Mouse (Mus musculus): ENCODE measurements around the gene Gm12184. TPM values are rescaled to one million over a fixed set of nuclear protein-coding genes. Genes with fewer than 3 reads are reported as not detected.
A peak's percentile ranks its signal among the peaks of the same experiment; 100 is the strongest.
"Not testable (repeated sequence)": the region's sequence is repeated elsewhere in the genome, so short reads cannot be mapped to it uniquely, and the experiment has no call there.

The Gm12184 gene
- polyA plus RNA-seq, 1 experiment = 20.8 TPM

DNA sequence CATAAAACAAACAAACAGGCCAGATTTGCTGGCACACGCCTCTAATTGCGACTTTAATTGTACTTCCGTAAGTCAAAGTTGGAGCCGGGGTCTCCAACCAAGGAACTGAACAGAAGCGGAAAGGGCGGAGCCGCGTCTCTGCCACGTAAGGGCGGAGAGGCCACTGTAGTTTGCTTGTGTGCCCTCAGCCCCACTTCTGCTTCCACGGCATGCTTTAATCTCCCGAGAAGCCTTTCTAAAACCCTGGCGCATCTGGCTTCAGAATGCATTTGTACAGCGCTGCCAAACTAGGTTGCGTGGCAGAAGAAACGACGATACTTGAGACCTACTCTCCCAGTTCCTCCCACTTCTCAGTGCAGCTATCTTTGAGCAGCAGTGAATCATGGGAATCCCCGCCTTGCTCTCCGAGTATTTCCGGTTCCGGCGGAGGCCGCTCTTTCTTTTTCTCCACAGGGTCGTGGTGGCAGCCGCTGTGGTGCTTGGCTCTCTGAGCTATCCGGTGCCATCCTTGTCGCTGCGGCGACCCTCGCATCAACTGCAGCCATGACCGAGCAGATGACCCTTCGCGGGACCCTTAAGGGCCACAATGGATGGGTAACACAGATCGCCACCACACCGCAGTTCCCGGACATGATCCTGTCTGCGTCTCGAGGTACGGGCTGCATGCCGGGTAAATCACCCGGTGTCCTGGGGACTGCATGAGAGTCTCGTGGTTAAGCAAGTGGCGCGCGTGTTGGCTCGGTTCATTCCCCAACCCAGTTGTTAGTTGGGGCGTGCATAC lies 26.3 kb downstream of the Gm12184 start, which contains the start of gene Rack1:
Rack1 (plus strand) TSS at position 412 of the 781 bp plus-strand sequence.
- DNase-seq (ENCODE audit: low spot score) = peak; percentile 81

DNA sequence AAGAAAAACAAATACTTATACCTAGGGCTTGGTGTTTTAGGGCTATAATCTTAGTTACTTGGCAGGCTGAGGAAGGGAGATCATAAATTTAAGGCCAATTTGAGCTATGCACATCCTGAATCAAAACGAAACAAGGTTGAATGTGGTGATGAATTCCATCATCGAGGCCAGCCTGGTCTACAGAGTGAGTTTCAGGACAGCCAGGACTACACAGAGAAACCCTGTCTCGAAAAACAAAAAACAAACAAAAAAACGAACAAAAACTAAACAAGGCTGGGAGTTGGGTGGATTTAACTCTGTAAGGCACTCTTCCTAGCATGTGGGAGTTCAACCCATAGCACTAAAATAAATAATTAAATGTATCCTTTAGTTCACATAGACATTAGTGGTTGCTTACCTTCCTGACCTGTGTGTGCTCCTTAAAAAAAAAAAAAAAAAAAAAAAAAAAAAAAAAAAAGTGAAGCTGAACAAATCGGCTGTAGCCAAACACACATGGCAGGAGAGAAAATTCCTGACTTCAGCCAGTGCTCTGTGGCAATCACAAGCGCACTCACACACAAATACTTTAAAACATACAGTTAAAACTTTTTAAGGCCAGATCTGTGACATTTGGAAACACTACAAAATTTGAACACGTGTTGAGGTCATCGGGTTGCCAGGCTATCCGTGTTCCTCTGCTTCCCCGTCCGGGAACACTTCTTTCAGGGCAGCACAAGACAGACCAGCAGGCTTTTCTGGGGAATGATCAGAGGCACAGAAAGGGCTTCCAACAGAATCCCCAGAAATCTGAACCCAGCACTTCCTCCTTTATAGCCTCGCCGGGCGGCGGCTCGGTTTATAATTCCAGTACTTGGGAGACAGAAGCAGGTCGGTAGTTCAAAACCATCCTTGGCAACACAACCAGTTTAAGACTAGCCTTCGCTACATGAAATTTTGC lies 27.2 kb downstream of the Gm12184 start:
- peak; percentile 43 for DNase-seq (ENCODE audit: low spot score)

DNA sequence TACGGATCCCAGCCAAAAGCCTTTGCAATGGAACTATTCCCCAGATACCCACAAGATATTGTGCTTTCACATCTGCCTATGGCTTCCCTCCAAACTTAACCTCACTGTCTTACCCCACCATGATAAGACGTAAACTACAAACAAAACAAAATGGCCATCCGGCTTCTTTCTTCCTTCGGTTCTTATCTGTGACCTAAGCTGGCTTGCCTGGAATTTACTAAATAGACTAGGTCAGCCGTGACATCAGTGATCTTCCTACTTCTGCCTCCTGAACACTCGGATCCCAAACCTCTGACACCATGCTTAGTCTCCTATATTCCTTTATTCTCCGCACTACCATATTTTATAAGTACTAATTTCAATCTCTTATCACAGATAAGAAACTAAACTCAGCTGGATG lies 28.1 kb downstream of the Gm12184 start:
- DNase-seq (ENCODE audit: low spot score) = no peak

DNA sequence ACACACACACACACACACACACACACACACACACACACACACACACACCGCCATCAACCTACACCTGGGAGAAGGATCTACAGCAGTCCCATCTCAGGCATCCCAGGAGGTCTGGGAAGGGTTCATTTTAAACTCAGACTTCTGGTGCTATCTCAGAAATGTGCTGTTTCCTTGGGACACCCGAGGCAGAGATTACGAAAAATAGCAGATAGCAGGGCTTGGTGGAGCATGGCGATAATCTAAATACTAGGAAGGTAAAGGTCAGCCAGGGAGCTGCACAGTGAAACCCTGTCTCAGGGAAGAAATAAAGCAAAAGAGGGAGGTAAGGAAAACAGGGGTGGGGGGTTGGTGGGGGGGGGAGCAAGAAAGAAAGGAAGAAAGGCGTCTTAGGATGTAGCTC lies 29.2 kb downstream of the Gm12184 start:
- DNase-seq (ENCODE audit: low spot score) = no peak

DNA sequence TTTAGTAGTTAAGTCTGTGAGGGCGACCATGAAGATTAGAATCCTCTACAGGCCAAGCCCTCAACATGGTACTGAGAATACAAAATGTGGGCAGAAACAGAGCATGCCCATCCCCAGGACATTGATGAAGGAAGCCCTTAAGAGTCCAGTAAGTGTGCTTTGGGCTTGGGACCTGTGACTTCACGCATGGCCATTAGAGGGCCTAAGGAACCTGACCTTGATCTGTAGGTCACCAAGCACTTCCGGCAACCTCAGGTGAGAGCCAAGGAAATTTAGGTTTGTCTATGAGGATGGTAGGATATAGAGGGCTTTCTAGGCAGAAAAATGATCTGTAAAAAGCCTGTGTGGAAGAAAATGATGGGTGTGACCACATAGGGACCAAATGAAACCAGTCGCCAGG lies 30.2 kb downstream of the Gm12184 start:
- DNase-seq (ENCODE audit: low spot score) = no peak

DNA sequence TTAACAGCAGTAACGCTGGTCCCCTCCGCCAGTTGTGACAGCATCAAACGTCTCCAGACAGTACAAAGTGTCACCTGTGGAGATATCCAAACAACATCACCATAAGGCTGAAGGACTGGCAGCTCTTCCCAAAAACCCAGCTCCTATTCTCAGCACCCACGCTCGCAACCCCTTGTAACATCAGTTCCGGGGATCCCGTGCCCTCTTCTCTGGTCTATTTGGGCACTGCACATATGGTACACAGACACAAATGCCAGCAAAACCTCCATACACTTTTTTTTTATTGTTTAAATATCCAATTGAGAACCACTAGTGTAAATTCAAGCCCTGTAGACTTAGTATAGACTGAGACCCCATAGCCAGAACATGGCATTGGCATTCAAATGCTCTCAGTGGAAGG lies 31.2 kb downstream of the Gm12184 start:
- DNase-seq (ENCODE audit: low spot score) = no peak

DNA sequence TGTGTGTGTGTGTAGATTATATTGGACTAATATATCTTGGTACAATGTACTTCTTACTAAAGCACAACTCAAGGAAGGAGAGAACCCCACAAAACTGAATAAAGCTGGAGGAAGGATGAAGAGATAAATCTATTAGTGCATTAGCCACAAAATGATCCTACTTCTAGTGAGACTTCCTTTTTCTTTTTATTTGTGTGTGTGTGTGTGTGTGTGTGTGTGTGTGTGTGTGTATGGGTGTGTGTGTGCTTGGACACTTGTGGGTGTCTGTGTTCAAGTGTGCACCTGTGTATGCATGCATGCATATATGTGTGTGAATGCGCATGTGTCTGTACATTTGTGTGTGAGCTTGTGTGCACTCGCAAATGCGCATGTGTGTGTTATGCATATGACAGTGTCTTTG lies 33.3 kb downstream of the Gm12184 start:
- no peak for DNase-seq (ENCODE audit: low spot score)

DNA sequence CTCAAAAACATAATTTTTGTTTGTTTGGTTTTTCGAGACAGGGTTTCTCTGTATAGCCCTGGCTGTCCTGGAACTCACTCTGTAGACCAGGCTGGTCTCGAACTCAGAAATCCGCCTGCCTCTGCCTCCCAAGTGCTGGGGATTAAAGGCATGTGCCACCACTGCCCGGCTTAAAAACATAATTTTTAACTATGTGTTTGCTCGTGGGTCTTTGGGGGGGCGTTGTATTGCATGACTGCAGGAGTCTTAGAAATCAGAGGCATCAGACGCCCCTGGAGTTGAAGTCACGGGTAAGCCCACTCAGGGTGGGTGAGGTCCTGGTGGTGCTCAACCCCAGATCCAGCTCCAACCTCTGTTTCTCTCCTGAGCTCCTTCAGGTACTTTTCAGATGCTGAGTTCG lies 34.6 kb downstream of the Gm12184 start:
- not testable (repeated sequence) for DNase-seq (ENCODE audit: low spot score)

DNA sequence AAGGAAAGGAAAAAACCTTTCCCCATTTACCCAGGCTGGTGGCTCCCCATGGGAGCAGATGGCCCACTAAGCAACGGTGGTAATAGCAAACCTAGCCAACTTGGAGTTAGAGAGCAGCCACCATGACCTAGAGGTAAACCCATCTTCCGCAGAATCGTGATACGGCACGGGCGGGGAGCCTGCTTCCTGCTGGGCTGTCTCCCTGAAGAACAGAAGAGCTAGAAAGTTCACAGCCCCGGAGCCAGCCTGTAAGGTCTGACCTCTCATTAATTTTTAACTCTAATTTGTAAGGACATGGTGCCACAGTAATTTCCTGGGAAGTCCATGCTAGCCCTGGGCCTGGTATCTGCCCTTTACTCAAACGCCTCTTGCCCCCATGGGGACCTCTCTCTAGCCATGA lies 35.5 kb downstream of the Gm12184 start:
- DNase-seq (ENCODE audit: low spot score) = no peak

DNA sequence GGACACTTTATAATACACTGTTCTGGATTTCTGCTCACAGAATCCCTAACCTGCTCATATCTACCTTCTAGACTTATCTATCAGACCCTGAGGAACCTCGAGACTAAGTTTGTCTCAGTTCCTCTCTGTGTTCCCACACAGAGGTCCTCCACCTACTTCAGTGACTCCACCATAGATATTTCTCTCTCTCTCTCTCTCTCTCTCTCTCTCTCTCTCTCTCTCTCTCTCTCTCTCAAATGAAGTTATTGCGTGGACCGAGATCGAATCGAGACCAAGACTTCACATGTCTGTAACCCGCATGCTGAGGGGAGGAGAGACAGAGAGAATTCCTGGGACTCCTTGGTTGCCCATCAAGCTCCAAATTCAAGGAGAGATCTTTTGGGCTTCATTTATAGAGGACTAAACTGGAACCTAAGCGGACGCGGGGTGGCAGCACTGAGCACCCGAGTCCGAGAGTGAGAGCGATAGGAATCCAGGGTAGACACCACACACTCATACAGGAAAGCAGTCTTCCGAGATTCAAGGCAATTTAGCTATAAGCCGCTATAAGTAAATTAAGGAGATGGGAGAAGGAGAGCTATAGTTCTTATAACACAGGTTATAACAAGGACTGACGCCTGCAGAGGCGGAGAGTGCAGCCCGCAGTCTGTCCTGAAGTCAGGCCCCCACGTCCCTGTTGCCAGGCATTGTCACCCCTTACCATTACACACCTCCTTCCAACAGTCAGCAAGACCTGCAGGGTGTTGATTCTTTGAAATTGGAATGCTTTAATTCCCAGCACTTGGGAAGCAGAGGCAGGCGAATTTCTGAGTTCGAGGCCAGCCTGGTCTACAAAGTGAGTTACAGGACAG lies 36.3 kb downstream of the Gm12184 start:
- DNase-seq (ENCODE audit: low spot score) = peak; percentile 60

DNA sequence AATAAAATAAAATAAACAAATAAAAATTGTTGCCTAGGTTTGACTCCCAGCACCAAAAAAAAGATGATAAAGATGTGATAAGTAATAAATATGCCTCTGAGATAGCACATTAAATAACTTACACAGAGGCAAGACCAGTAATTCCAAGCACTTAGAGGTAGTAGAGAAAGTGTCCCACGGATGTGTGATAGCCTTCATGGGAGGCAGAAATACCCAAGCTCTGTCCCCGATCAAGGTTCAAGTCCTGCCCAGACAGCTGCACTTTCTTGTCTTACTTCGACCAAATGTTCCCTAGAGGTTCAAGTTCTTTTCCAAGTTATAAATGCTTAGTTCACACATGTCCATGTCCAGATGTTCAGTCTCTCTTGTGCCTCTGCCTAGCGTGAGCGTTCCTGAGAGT lies 37.2 kb downstream of the Gm12184 start:
- DNase-seq (ENCODE audit: low spot score) = no peak

DNA sequence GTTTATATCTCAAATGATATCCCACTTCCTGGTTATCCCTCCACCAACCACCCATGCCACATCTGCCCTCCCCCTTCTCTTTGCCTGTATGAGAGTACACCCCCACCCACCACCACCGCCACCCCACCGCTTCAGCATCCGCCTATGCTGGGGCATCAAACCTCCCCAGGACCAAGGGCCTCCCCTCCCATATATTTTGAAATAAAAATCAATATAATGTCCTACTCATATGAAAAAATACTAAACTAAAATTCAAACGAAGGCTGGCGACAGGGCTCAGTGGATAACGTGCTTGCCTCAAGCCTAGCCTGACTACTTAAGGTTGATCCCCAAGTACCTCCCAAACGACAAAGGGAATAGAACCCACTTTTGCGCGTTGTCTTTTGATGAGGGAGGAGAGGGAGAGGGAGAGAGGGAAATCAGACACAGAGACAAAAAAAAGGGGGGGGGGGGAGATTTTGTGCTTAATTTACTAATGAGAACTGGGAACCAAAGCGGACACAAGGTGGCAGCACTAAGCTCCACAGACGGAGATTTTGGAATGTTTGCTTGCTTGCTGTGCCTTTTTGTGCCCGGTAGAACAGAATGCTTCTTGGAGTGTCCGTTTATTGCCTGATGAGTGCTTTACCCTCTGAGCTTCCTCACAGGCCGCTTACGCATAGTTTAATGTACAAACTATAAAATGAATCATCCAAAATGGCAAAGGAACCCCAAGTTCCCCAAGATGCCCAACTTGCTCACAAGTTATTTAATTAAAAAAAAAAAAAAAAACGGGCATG lies 38.0 kb downstream of the Gm12184 start:
- DNase-seq (ENCODE audit: low spot score) = no peak

DNA sequence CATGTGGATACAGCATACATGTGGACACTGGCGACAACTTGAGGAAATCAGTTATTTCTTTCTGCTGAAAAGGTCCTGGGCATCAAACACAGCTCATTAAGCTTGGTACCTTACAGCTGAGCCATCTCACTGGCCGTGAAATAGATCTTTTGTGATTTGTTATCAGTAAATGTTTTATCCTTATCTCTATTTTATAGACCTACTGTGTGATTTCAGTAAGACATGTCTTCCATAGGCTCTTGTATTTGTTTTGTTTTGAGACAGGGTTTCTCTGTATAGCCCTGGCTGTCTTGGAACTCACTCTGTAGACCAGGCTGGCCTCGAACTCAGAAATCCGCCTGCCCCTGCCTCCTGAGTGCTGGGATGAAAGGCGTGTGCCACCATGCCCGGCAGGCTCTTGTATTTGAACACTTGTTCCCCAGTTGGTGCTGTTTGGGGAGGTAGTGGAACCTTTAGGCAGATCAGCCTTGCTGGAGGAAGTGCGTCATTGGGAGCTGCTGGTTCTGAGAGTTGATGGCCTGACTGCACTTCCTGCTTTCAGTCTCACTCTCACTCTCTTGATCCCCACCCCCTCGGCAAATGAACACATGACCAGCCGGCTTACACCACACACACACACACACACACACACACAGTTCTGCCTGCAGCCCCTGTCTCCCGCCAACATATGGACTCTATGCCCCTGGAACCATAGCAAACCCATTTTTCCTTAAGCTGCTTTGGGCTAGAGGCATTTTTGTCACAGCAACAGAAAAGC lies 38.8 kb downstream of the Gm12184 start:
- no peak for DNase-seq (ENCODE audit: low spot score)

DNA sequence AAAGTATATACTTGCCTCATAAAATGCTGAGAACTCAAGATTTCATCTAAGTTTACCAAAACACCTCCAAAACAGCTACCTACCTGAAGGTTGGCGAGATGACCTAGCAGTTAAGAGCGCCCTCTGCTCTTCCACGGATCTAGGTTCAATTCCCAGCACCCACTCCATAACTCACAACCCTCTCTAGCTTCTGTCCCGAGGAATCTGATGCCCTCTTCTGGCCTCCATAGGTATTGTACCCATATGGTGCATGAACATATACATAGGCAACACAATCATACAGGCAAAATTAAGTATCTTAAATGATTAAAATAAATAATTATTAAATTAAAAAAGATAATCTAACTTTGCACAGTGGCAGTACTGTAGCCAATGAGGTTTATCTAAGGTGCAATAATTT lies 44.2 kb downstream of the Gm12184 start:
- DNase-seq (ENCODE audit: low spot score) = no peak

DNA sequence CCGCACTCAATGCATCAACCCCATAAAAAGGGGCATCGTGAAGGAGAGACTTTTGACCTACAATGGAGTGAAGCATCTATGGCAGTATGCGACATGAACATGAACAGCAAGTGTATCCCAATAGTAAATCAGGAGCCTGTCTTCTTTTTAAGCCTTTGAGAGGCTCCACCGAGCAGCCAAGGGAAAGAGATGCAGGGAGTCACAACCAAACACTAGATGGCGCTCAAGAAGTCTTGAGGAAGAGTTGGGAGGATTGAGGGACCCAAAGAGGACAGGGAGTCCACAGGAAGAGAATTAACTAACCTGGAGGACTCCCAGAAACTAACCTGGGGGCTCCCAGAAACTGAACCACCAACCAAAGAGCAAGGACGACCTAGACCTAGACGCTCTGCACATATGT lies 47.0 kb downstream of the Gm12184 start:
- no peak for DNase-seq (ENCODE audit: low spot score)

DNA sequence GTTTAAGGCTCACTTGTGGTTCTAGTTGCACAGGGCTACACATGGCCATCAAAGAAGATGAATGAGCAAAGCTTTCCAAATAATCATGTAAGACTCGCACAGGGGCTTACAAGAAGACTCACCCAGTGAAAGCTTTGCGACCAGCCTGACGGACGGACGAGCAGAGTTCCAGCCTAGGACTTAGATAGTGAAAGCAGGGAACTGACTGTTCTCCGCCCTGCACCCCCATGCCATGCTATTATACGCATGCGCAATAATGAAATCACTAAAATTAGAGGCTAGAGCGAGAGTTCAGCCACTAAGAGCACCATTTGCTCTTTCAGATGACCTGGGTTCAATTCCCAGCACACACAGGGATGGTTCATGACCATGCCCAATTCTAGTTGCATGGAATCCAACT lies 49.2 kb downstream of the Gm12184 start:
- DNase-seq (ENCODE audit: low spot score) = no peak

DNA sequence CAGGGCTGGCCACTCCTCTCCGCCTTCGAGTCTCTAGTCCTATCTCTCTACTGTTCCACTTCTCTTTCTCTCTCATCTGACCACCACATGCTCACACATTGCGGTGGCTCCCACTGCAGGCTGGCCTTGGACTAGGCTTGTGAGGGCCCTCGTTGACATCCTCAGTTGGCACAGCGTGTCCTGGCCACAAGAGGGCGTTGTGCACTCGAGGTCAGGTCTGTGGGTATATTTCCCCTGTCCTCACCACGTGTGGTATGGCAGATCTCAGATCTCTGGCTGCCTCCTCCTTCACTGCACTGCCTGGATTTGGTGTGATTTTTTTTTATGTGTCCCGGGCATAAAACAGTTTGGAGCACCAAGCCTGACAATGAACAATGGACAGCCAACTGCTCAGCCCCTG lies 49.8 kb downstream of the Gm12184 start:
- no peak for DNase-seq (ENCODE audit: low spot score)

DNA sequence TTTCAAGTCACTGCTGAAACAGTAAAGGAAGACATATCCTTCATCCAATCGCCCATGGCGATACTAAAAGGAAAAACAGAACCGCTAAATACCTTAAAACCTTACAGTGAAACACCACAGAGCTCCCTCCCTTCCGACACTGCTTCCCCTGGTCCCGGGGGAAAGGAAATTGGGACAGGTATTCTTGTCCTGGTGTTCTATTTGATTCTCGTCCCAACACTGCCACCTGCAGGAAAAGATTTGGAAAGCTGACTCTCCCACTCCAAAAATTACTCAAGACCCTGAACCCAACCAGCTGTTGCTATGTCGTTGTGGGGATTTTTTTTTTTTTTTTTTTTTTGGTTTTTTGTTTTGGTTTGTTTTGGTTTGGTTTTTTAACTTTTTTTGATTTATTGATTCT lies 51.0 kb downstream of the Gm12184 start:
- no peak for DNase-seq (ENCODE audit: low spot score)

Measured in urinary bladder, adult 2 months (tissue).